Mouse (Mus musculus) natural killer cell, adult 2 months (primary cell): Measurements from ENCODE around the gene Pabpn1.

Experiments used
- DNase-seq, 2 experiments: peaks; one replicate each; pipeline ENCODE4 v3.0.0; 2022; ENCODE audit warnings: low spot score in 2 of 2

Pabpn1 gene

DNA sequence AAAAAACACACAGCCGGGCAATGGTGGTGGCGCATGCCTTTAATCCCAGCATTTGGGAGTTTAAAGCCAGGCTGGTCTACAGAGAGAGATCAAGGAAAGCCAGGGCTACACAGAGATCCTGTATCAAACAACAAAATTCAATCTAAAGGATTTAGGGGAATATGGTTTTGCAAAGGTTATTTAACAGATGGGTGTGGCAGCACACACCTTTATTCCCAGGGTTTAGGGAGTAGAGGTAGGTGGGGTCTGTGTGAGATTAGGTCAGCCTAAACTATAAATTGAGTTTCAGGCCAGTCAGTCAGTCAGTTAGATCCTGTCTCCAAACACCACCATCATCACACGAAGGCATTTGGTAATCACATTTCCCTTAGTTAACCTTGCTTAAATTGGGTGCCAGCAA is at the start of gene Pabpn1:
Gene Pabpn1 (plus strand): TSS at position 301 of the 400 bp plus-strand sequence.
- DNase-seq: no peak

DNA sequence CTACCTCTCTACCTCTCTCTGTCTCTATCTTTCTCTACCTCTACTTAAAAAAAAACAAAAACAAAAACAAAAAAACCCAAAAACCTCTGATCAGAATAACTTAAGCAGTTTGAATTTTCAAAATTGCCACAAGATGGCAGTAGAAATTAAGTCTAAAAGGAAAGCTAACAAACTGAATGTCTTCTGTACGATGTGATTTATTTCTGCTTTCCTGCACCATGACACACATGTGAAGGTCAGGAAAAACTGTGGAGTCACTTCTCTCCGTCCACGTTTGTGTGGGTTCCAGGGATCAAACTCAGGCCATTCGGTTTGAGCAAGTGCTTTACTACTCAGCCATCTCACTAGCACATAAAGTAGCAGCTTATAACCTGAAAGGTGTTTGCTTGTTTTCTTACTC is 48.8 kb upstream of the Pabpn1 start:
- no peak for DNase-seq

DNA sequence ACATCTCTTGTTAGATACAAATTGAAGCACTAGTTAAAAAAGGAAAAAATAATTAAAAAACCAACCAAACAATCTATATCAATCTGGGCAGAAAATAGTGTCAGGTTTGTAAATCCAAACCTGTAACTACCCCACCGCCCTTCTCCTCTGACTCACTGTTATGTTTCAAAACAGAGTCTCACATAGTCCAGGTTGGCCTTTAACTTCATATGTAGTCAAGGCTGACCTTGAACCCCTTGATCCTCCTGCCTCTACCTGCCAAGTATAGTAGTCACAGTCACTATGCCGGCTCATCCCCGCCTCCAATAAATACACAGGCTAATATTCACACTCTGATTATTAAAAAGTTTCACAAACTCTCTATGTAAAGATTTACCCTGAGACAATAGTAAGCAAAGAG is 36.6 kb upstream of the Pabpn1 start:
- DNase-seq: no peak

DNA sequence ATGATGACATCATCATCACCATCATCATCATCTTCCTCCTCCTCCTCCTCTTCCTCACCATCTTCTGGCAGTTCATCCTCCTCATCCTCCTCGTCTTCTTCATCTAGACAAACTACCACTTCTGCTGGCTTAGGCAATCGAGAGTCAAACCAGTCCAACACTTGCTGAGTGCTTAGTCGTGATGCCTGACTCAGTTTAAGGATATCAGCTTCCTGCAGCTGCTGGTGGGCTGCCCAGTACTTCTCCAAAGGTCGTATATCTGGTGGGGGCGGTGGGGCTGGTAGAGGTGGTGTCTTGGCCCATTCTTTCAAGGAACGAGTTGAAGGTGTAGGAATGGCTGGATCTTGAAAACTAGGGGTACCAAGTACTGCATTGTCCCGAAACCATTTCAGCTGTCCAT is 35.6 kb upstream of the Pabpn1 start:
- no peak for DNase-seq

DNA sequence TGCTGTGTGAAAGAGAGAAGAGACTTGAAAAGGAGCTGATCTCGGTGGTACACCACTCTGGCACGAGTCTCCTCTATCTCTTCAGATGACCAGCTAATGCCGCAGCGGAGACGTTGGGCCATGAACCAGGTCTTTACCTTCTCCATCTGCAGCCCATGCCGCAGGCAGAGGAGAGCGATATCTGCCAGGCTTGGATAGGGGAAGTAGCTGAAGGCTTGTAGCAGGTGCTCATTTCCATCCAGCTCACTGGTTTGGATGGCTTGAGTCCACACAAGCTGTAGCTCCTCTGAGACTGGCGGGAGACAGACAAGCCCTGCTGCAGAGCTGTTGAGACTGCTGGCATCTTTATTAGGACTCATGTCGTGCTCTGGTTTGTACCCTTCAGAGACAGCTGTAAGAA is 34.4 kb upstream of the Pabpn1 start:
- DNase-seq: no peak

DNA sequence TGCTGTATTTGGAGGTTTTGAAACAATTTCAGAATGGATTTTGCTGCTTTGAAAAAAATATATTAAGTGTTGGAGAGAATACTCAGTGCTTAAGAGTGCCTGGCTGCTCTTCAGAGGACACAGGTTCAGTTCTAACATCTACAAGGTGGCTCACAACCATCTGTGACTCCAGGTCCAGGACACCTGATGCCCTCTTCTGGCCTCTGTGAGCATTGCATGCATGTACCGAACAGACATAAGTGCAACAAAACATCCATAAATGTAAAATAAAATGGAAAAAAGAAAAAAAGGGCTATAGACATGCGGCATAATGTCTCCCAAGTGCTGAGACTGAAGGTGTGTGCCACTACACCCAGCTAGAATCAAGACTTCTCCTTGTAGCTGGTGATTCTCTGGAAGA is 31.8 kb upstream of the Pabpn1 start:
- DNase-seq: peak; percentile 36 to 53

DNA sequence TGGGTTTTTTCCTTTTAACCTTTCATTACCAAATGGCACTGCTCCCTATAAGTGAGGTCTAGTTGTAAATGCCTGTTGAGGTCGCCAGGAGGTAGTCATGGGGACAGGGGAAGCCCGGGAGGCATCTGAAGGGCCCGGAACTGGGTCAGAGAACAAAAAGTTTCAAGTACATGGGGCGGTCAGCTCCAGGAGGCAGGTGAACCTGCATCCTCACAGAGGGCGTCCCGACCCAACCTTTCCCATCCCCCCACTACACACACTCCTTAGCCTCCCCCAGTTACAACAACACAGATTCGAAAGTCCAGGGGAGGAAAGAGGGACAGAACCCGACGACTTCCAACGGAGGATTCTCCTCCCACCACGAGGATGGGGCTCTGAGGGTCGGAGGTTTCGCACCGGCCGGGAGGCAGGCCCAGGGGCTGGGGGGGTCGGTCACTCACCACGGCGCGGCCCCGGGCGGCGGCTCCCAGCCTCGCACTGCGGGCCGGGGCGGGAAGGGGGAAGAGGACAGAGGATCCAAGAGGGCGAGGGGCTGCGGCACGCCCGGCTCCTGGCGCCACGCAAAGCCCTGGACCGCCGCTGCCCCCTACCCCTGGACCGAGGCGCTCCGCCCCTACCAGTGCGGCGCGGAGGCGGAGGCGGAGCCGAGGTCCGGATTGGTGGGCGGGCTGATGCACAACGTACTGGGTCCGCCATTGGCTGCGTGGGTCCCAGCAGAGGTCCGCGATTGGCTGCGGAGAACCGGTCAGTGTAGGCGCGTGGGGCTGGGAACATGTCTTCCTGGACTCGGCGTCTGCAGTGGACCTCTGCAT is 28.6 kb upstream of the Pabpn1 start:
- peak; percentile 81 to 82 for DNase-seq

DNA sequence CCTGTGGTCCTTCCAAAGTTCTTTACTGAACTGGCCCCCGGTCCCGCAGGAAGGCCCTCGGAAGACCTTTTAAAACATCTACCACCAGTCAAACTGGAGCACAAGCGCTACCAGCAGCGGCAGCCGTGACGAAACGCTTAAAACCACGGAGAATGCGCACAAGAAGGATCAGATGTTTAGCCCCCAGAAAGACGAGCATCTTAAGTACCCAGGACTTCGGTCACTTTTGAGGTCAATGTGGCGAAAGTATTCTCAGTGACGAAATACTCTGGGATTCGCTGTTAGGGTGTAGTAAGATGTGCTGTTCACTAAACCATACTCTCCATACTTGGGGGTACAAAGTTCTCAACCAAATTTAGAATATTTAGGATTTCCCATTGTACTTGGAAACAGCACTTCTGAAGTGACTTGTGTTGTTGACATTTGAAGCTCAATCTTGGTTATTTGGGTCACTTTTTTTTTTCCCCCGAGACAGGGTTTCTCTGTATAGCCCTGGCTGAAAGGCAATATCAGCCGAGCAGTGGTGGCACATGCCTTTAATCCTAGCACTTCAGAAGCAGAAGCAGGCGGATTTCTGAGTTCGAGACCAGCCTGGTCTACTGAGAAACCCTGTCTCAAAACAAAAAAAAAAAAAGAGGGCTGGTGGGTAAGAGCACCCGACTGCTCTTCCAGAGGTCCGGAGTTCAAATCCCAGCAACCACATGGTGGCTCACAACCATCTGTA is 27.8 kb upstream of the Pabpn1 start:
- peak in 1 of 2 experiments; percentile 32 for DNase-seq

DNA sequence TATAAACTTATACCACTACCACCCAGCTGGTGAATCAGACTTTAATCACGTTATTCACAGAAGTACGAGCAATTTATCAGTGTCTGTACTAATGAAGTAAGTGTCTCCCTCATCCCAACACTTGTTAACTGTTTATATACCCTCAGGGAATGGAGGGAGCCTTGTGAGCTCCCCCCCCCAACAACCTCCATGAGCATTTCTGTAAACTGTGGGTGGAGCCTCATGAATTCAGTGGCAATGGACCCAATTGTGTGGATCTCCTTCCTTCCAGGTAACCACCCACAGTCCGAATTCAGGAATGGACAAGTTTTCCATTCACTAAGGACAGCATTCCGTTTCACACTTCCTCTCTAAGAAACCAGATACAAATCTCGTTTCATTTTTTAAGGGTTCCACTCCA is 26.7 kb upstream of the Pabpn1 start:
- DNase-seq: no peak

DNA sequence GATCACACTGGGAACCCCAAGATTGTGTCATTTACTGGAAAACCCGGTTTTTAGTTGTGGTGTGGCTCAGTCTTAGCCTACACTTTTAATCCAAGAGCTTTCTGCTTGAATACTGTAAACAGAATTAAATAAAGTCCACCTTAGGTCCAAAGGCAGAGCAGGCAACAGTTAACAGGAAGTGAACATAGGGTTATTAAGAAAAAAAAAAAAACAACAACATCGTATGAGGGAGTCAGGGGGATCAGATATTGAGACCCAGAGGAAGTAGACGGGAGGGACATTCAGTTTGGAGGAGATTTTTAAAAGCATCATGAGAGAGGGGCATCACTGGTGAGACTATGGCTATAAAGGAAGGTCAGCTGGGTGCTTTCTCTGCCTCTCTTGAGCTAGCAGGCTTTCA is 26.0 kb upstream of the Pabpn1 start:
- no peak for DNase-seq

DNA sequence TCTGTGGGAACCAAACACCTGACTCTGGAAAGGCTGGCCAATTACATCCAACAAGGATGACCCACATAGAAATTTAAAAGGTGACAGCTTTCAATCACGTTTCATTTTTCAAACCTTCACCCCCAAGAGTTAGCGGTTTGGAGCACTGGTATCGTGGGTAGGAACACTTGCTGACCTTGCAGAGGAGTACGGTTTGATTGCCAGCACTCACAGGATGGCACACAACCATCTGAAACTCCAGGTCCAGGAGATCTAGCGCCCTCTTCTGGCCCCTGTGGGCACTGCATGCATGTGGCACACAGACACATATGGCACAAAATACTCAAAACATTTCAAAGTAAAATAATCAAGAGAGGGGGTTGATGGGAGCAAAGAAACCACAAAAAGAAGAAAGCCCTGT is 25.4 kb upstream of the Pabpn1 start:
- DNase-seq: peak; percentile 45 to 59

DNA sequence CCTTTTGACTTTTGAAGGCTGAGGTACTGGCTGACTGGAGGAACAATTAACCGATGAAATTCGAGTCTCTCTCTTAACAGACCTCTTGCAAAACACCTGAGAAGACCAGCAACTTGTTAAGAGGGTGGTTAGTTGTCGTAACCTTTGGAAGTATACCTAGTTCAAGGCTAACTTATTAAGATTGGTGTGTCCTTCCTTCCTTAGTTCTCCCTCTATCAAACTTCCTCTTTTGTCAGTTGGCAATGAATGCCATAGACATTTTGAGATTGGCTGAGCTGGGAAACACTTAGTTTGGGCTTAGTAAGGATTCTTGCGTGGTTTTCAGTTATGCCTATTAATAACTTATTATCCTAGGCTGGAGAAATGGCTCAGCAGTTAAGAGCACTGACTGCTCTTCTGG is 24.3 kb upstream of the Pabpn1 start:
- DNase-seq: no peak

DNA sequence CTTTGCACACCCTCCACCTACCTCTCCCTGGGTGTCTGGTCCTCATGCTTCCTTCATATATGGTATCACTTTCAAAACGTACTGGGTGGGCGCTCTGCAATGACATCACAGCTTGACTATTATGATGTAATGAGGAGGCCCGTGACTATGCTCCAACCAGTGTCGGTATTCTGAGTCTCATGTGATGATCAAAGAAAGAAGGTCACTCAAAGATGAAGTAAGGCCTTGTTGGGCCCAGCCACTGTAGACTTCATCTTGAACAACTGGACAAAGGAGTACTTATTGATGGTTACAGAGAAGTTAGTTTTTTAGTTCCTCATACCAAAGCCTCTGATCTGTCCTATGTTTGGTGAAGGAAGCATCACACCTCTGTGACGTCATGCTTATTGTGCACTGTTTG is 21.4 kb upstream of the Pabpn1 start, which contains the start of gene Homez:
Gene Homez (minus strand): TSS at position 101 of the 400 bp plus-strand sequence.
- DNase-seq: no peak

DNA sequence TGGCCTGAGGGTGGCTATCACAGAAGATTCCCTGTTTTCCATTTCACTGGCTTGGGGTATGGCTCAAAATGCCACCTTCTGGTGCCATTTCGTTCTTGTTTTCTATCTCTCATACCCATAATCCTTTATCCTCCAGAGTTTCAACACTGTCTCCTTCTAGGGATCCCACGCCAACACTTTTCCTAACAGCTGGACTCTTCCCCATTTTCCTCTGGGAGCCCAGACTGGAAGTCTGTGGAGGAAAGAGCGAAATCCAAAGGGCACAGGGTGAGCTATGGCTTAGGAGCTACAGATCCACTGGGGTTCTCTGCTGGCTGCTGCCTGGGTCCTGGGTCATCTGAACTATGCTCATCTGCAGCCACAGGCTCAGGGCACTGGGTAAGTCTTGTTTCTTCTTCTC is 18.1 kb upstream of the Pabpn1 start:
- DNase-seq: no peak

DNA sequence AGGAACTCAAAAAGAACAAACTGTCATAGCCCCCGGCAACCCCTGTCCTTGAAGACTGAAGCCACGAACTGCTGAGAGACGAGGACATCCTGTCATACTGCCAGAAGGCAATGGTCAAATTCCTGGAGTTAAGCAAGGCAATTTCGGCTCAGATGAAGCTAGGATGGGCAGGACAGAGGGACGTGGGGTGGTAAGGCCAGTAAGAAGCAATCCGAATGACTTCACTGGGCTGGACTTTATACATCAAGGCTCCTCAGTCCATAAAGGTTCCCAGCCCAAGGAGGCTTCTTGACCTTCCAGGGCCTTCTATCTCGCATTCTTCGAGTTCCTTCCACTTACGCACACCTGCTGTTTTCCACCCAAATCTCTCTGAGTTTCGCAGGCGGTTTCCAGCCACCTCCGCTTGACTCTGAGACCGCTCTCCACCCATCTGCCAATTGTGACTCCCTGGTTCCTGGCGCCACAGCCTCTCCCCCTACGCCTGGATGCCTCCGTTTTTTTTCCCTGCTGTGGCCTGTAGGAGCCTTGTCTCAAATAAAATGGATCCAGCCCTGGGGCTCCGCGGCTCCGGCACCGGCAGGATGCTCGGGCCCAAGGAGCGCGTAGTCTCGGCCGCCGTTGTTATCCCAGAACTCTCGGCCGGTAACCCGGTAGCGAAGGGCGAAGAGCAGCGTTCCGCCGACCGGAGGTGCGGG is 16.3 kb upstream of the Pabpn1 start:
- no peak for DNase-seq

DNA sequence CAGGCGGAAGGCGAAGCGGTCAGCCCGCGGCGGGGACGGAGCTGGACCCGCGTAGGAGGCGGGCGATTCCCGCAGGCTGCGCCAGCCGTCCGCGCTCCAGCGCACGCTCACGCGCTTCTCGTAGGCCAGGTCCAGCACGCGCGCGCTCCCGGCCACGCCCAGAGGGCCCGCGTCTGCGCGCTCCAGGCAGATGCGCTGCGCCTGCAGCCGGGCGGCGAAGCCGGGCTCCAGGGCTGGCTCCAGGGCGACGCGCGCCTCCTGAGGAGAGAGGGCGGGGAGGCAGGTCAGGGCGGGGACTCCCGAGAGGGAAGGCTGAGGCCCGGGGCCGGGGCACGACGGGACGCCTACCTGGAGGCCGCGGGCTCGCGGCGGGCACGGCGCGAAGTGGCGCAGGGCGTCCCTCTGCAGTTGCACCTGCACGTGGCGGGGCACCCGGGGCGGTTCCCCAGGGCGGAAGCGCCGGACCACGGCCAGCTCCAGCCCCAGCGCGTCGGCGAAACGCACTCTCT is 15.7 kb upstream of the Pabpn1 start:
- peak; percentile 38 to 54 for DNase-seq

DNA sequence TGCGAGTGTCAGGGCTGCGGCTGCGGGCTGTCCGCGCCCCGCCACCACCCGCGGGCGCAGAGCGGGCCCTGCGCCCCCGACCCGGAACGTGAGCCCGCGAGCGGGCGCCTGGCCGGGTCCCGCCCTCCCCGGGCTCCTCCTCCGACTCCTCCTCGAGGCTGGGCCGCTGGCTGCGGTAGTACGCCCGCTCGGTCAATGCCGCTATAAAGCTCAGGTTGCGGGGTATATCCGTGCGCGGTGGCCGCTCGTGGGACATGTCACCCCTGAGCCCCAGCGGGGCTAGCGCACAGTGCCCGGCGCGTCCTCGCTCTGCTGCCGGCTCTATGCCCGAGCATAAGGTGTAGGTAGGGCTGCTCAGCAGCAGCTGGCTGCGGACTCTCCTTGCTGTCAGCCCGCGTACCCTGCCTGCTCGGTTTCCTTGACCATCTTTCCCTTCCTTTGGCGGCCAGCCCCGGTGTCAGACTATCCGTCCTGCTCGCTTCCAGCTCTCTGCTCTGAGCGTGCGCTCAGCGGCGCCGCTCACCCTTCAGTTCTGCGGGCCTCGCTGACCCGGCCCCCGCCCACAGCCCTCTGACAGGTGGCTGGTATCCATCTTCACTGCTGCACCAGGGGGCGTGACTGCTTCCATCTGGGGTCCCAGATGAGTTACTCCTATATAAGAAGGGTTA is 15.1 kb upstream of the Pabpn1 start, which contains the start of gene Ppp1r3e:
Gene Ppp1r3e (minus strand): TSS at position 503 of the 668 bp plus-strand sequence.
- DNase-seq: peak; percentile 12 to 28

DNA sequence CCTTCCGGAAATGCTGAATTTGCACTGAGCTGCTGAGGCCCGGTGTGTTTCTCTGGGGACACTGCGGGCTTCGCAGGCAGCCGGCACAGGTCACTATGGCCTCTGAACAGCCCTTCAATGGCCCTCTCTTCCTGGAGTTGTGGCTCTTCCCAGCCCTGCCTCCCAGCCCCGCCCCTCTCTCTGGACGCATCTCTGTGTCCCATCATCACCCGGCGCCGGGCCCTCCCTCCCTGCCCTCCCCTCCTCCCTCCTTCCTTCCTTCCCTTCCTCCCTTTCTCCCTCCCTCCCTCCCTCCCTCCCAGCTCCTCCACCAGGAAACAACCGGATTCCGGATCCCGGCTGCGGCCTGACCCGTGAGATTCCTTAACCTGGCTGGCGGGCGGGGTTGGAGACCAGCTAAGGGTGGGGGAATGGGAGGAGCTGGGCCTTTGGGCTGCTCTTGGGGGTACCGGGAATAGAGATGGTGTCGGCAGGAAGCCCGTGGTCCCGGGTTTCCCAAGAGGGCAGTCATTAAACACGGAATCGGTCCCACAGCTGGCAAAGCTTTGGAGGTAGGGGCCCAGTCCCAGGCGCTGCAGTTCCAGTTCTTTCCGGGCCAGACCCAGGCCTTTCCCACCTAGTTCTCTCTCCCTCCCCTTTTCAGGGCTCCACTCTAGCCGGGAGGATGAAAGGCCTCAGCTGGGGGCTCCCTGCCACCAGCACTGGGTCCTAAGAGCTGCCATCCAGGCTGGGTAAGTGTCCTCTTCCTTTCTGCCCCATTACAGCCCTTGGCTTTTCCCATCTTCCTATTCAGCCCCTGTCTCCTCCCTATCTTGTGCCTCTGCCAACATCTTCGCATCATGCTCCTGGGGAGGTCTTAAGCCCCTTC is 8.9 kb upstream of the Pabpn1 start, which contains the start of the genes Bcl2l2 and Gm20521:
Gene Bcl2l2 (plus strand): TSS at position 224 of the 868 bp plus-strand sequence.
Gene Gm20521 (plus strand): TSS at position 288 of the 868 bp plus-strand sequence.
- peak; percentile 11 to 20 for DNase-seq

DNA sequence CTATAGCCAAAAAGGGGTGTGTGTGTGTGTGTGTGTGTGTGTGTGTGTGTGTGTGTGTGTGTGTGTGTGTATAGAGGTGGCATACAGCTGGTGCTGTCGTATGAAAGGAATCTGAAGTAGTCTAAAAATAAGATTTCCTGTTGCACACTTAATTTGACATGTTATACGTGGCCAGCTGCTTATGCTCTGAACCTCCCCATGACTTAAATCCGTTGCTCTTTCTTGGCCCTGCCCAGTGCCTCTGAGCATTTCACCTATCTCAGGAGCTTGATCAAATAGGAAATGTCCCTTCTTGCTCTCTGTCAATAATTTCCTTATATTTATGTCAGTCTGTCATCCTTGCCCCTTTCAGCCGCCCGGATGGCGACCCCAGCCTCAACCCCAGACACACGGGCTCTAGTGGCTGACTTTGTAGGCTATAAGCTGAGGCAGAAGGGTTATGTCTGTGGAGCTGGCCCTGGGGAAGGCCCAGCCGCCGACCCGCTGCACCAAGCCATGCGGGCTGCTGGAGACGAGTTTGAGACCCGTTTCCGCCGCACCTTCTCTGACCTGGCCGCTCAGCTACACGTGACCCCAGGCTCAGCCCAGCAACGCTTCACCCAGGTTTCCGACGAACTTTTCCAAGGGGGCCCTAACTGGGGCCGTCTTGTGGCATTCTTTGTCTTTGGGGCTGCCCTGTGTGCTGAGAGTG is 8.1 kb upstream of the Pabpn1 start:
- DNase-seq: no peak

DNA sequence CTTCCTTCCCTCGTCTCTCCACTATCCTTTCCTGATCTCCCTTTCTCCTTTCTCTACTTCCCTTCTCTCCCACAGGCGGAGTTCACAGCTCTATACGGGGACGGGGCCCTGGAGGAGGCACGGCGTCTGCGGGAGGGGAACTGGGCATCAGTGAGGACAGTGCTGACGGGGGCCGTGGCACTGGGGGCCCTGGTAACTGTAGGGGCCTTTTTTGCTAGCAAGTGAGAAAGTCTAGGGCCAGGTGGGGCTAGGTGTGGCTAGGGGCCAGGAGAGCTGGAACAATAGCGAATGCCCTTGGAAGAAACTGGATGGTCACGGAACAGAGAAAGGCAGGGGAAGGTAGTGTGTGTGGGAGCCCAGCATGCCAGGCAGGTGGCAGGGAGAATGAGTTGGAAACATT is 7.0 kb upstream of the Pabpn1 start:
- DNase-seq: no peak
